Mouse (Mus musculus): Measurements from ENCODE around the gene Rpl10-ps3. TPM values are rescaled to one million over a fixed set of nuclear protein-coding genes. Genes with fewer than 3 reads are reported as not detected.

The Rpl10-ps3 gene
- total RNA-seq, 1 experiment from 2014 or later, result 71.3 TPM

DNA sequence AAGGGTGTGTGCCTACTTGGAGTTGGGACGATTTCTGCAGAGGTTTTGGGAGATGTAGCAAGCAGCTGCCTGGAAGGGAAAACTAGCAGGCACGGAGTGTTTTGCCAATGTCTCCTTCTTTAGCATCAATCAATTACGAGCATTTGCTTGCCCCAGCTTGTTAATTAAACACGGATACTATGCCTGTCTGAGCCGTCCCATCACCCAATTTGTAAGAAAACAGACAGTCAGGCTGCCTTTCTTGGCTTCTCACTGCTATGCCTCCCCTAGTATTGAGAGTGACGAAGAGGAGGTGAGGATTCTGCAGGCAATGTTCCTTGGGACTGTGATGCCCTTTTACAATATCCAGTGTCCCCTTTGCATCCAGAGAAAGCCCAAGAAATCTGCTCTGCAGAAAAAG, 27.5 kb downstream of the Rpl10-ps3 start:
- ATAC-seq (ENCODE audit: extremely low read depth, insufficient number of reproducible peaks, low FRiP score, poor library complexity, severe bottlenecking), result no peak

DNA sequence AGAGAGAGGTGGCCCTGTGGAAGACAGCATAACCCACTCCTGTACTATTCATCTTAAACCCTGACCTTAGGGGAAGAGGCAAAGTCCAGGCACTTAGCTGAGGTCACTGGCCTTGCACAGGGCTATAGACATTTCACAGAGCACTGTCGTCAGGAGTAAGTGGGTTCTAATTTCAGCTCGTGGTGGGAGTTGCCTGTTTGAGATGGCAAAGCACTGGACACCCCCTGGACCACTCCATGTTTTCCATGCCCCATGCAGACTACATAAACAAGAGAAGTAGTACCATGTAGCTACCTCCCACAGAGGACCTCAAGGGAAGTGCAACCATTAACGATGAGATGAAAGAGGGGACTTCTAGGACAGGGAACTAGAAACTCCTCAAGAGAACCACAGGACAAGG, 29.1 kb downstream of the Rpl10-ps3 start:
- no peak for ATAC-seq (ENCODE audit: extremely low read depth, insufficient number of reproducible peaks, low FRiP score, poor library complexity, severe bottlenecking)

DNA sequence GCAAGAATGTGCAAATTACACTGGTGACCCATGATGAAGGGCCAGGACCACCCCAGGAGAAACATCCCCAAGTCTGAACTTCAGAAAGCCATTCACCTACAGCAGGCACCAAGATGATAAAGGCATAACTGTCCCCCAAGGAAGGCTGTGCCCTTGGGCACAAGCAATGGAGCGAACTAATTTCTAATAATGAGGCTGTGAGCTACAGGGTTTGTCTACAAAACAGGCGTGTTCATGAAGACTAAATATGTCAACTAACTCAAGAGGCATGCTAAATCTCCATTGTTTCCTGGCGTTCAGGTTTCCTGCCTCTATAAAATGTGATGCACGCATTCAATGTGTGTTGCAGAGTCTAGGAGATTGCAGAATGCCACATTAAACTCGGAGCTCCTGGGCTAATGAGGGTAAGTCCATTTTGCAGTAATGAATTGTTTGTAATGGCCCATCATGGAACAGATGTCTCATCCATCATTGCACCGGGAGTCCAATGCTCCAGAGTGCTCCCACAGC, 33.7 kb downstream of the Rpl10-ps3 start:
- no peak for ATAC-seq (ENCODE audit: extremely low read depth, insufficient number of reproducible peaks, low FRiP score, poor library complexity, severe bottlenecking)

DNA sequence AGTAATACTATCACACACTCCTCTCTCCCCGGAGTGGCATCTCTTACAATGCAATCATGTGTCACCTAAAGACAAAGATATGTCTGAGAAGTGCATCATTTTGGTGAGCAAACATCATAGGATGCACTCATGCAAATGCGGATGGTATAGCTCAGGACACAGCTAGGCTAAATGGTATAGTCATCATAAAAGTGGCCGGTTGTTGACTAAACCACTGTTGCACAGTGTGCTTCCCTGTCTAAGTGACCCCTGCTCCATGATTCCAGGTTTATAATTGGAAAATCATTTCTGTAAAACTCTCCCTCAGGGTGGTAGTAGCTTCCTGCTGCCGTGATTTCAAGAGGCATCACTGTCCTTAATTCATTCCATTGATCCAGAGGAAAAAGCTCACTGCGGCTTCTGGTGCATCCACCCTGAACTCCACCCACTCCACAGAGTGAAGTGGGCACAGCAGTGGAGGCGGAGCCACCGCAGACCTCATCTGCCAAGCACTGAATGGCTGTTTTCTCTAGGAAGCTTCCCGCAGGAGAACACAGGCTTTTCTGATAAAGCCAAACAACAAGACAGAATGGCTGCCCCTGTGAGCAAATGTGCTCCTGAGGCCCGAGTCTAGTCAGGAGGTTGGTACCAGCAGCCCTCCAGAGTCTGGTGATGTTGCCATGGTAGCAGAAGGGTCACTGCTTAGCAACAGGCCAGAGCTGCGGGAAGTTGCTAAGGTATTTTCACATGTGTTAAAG, 38.9 kb downstream of the Rpl10-ps3 start:
- ATAC-seq (ENCODE audit: extremely low read depth, insufficient number of reproducible peaks, low FRiP score, poor library complexity, severe bottlenecking), result no peak

DNA sequence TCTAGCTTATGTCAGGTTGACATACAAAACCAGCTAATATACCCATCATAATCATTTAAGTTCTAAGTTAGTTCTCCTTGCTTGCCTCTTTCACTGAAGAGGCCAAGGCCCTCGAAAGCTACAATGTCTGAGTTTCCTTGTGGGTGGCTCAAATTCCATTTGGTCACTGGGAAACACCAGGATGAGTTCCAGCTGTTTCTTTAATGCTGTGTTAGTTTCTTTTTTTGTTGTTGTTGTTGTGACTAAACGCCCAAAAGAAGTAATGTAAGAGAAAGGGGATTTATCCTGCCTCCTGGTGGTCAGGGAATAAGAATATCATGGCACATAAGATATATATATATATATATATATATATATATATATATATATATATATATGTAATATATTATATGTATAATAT, 39.7 kb downstream of the Rpl10-ps3 start:
- no peak for ATAC-seq (ENCODE audit: extremely low read depth, insufficient number of reproducible peaks, low FRiP score, poor library complexity, severe bottlenecking)

DNA sequence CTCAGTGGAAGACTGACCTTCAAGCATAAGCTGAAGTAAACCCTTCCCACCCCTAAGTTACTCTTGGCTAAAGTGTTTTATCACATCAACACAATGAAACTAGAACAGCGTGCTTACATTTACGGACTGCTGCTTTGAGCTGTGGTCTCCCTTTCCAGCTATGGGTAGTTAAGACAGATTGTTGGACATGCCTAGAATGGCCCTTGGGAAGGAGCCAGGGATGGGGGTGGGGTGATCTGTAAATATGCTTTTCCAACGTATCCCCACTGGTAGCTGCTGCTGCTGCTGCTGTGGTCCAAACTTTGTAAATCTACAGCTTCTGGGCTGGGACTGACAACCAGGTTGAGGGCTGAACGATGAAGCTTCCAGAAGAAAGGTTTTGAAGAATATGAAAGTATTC, 40.8 kb downstream of the Rpl10-ps3 start:
- ATAC-seq (ENCODE audit: extremely low read depth, insufficient number of reproducible peaks, low FRiP score, poor library complexity, severe bottlenecking), result no peak

DNA sequence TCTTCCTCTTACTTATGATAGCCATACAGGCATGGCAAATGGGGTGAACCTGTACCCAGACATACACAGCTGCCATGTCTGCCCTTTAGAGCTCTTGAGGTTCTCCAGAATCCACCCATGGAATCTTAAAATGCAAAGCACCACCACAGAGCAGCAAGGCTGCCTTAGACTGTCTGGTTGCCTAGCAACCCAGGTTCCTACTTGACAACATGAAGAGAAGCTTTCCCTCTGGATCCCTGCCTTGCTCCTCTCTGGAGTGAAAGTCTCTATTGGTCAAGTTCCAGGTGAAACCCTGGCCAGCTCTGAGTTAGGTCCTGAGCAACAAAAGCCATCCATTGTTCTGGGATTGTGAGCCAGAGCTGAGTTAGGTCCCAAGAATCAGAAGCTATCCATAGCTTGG, 43.0 kb downstream of the Rpl10-ps3 start:
- no peak for ATAC-seq (ENCODE audit: extremely low read depth, insufficient number of reproducible peaks, low FRiP score, poor library complexity, severe bottlenecking)

DNA sequence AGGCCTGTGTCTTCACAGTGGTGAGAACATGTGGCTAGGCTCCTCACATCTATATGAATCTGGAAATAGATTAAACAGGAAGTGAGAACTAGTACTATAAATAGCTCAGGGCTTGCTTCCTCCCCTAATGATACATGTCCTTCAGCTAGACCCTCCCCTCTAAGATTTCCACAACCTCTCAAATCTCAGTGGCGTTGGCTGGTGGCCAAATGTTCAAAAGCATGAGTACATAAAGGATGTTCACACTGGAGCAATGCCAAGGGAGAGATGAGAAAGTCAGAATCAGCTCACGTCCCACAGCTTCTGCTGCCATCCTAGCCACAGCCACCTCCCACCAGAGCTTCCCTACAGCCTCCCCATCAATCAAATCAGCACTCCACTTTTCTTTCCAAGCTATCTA, 46.4 kb downstream of the Rpl10-ps3 start:
- no peak for ATAC-seq (ENCODE audit: extremely low read depth, insufficient number of reproducible peaks, low FRiP score, poor library complexity, severe bottlenecking)

Other genes starting within 250 kb of the Rpl10-ps3 start
- 17.9 and 21.0 TPM in 2 replicates for gene Plet1, start 149.6 kb upstream of the Rpl10-ps3 start, total RNA-seq (2017)
- 98.8 and 106 TPM in 2 replicates for gene Pts, start 183.8 kb upstream of the Rpl10-ps3 start, total RNA-seq (2017)
- 8.5 and 10.0 TPM in 2 replicates for gene Il18, start 209.9 kb upstream of the Rpl10-ps3 start, total RNA-seq (2017)
- 0.86 and 2.2 TPM in 2 replicates for gene Bco2, start 210.2 kb upstream of the Rpl10-ps3 start, total RNA-seq (2017)
- not detected in 2 replicates for gene Tex12, start 216.4 kb upstream of the Rpl10-ps3 start, total RNA-seq (2017)